Mouse (Mus musculus): Measurements from ENCODE around the gene Hps1.

Gene Hps1

GRCm38 (mm10) chr19:42753141-42753917 lies 26.4 kb downstream of the Hps1 start:
- no peak for DNase-seq

GRCm38 (mm10) chr19:42752363-42752931 lies 27.3 kb downstream of the Hps1 start, which contains the start of gene Pyroxd2:
TSS of gene Pyroxd2 (minus strand) at chr19:42752775.
- peak; percentile 36 for DNase-seq

- DNase-seq = no peak
These were observed 29.6 kb downstream of the Hps1 start for GRCm38 (mm10) chr19:42750196-42750595.

- DNase-seq = no peak
These were observed 33.1 kb downstream of the Hps1 start for GRCm38 (mm10) chr19:42746702-42747101.

GRCm38 (mm10) chr19:42745869-42746224 lies 33.9 kb downstream of the Hps1 start:
- DNase-seq = no peak

- no peak for DNase-seq
These were observed 34.5 kb downstream of the Hps1 start for GRCm38 (mm10) chr19:42745084-42745868.

- DNase-seq = peak; percentile 34
These were observed 35.6 kb downstream of the Hps1 start for GRCm38 (mm10) chr19:42744162-42744586.

- no peak for DNase-seq
These were observed 36.5 kb downstream of the Hps1 start for GRCm38 (mm10) chr19:42743261-42743660.

GRCm38 (mm10) chr19:42741884-42742283 lies 37.9 kb downstream of the Hps1 start:
- DNase-seq = no peak

GRCm38 (mm10) chr19:42740163-42740899 lies 39.4 kb downstream of the Hps1 start:
- DNase-seq = no peak

- DNase-seq = no peak
These were observed 40.0 kb downstream of the Hps1 start for GRCm38 (mm10) chr19:42739734-42740133.

GRCm38 (mm10) chr19:42737753-42738152 lies 42.0 kb downstream of the Hps1 start:
- DNase-seq = no peak

GRCm38 (mm10) chr19:42734982-42735381 lies 44.8 kb downstream of the Hps1 start:
- peak; percentile 31 for DNase-seq

- DNase-seq = no peak
These were observed 52.4 kb downstream of the Hps1 start for GRCm38 (mm10) chr19:42727424-42727823.

- DNase-seq = peak; percentile 64
These were observed 53.0 kb downstream of the Hps1 start for GRCm38 (mm10) chr19:42726766-42727165.

- no peak for DNase-seq
These were observed 53.8 kb downstream of the Hps1 start for GRCm38 (mm10) chr19:42725973-42726350.

- no peak for DNase-seq
These were observed 54.5 kb downstream of the Hps1 start for GRCm38 (mm10) chr19:42725056-42725972.

- no peak for DNase-seq
These were observed 56.5 kb downstream of the Hps1 start for GRCm38 (mm10) chr19:42723302-42723701.

GRCm38 (mm10) chr19:42722500-42722899 lies 57.3 kb downstream of the Hps1 start:
- no peak for DNase-seq

- DNase-seq = no peak
These were observed 61.7 kb downstream of the Hps1 start for GRCm38 (mm10) chr19:42718101-42718500.

- no peak for DNase-seq
These were observed 62.1 kb downstream of the Hps1 start for GRCm38 (mm10) chr19:42717668-42718067.

GRCm38 (mm10) chr19:42716507-42716906 lies 63.3 kb downstream of the Hps1 start:
- DNase-seq = no peak

All from cerebellum, adult 8-10 months (tissue).